Mouse (Mus musculus) erythroblast, adult 5-6 weeks (primary cell): ENCODE results near the gene Ulk4. TPM values are rescaled to one million over a fixed set of nuclear protein-coding genes. Genes with fewer than 3 reads are reported as not detected.
A peak's percentile ranks its signal among the peaks of the same experiment; 100 is the strongest.
"Not testable (repeated sequence)": the region's sequence is repeated elsewhere in the genome, so short reads cannot be mapped to it uniquely, and the experiment has no call there.

Source experiments
- ATAC-seq: replicated peaks from 2 replicates; pipeline ENCODE4 v1.8.0; 2016; ENCODE audit warnings: moderate number of reproducible peaks, mild to moderate bottlenecking, moderate TSS enrichment, inconsistent platforms; ENCODE audit not compliant: poor library complexity, low FRiP score, severe bottlenecking
- total RNA-seq, 2 experiments: library from RNA; stranded (forward) in 1 of 2; stranded (reverse) in 1 of 2; fragments of 150-400 nt in 1 of 2; fragments of 200-764, 138-1000 nt in 1 of 2; gene quantifications; 2 replicates each; pipeline versions ENCODE4 v1.2.3 to v1.2.4; 2015 to 2017; ENCODE audit warnings: low replicate concordance in 2 of 2

Ulk4 gene
- total RNA-seq, 2 experiments from 2014 or later, result 0.34 TPM; not detected in 1

DNA sequence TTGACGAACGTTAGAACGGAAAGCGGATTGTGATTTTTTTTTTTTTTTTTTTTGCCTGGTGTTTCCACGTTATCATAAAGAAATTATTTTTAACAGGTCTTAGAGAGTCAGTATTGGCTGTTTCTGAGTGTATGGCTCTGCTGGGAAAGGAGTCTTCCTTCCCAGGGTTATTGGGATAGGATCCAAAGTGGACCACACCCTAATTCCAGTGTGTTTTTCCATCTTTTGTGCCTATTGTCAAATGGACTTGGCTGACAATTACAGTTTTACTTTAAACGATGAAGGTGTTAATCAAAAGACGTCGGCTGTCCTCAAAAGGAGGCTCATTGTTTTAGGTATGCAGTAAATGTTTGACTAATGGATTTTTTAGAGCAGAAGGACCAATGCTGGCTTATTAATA is 346.2 kb downstream of the Ulk4 start:
- no peak for ATAC-seq

DNA sequence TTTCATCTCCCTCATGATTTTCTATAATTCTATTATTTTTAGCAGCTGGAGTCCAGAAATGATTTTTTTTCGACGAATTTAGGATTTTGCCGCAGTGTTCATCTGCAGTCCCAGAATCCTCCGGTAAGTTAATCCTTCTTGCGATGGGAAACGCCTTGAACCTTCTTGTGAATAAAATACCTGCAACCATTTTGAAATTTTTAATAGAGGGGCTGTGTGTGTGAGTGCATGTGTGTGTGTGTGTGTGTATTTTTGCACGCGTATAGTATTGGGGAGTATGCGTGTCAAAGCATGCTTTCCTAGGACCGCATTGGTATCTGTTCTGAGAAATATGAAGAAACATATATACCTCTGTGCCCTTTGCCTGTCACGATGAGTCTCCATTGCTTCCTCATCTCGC is 347.0 kb downstream of the Ulk4 start:
- ATAC-seq, result no peak

DNA sequence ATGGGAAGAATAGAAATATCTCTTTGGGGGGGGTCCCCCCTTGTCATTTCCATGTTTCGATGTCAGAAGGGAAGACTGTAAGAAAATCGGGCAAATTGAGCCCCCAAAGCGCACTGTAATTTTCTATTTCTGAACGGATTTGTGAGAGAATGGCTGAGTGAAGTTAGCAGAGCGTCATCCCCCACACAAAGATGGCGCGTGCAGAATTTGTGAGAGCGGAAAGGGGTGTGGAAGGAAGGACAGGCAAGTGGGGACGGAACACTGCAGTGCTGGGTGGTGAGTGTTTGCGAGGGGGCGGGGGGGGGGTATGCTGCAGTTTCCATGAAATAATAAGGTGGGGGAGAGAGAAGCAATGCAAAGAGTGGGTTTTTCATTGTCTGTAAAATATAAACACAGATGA is 347.9 kb downstream of the Ulk4 start, which contains the start of gene Ctnnb1:
Gene Ctnnb1 (plus strand): TSS at position 136 of the 400 bp plus-strand sequence.
- ATAC-seq, result no peak

DNA sequence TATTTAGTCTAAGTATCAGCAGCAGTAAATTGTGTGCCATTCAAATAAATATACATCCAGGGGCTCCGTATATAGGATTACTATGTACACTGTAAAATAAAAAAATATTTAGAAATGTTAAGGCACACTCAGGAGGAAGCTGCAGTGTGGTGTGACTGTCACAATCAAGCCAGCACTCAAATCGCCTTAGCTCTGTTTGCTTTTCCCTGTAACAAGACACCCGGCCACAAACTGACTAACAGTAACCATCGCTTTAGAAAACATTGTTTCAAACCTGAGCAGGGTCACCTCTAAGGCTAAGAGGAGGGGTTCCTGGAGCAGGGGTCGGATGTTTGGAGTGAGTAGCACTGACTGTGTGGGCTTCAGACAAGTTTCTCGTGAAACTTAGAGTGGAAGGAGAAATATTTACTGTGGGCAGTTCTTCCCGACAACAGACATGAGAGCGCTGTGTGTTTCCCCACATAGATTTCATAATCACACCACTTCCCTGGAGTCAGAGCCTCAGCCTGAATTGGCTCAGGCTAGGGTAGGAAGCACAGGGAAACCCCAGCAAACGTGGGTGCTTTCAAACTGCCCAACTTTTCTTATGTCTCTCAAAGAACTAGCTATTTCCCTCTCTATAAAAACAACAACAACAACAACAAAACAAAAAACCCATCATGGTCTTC is 349.9 kb downstream of the Ulk4 start:
- ATAC-seq, result no peak

DNA sequence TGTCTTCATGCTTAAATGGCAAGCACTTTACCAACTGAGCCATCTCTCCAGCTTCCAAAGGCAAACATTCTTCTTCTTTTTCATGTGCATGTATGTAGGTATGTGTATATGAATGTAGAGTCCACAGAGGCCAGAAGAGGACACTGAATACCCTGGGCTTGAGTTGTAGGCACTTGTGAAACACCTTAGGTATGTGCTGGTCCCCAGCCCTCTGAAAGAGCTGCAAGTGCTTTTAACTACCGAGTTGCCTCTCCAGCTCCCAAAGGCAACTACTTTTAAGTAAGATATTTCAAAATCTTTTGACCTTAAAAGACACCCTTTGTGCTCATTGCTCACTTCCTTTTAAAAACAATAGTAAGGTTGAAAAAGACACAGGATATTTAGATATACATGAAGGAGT is 350.9 kb downstream of the Ulk4 start:
- no peak for ATAC-seq

DNA sequence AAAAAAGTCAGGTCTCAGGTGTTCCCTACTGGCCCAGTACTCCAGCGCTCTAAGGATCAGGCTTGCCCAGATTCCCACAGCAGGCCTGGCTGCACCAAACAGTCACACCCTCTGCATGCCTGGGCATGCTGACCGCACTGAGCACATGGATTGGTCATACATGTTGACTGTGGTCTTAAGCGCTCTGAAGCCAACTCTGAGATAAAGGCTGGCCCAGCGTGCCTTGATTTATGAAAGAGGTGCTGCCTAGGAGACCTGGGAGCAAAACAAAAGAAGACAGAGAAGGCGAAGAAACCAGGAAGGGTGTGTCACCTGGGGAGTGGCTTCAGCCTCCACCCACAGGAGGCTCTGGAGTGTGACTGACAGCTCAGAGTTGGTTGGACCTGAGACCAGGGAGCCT is 357.9 kb downstream of the Ulk4 start:
- no peak for ATAC-seq

DNA sequence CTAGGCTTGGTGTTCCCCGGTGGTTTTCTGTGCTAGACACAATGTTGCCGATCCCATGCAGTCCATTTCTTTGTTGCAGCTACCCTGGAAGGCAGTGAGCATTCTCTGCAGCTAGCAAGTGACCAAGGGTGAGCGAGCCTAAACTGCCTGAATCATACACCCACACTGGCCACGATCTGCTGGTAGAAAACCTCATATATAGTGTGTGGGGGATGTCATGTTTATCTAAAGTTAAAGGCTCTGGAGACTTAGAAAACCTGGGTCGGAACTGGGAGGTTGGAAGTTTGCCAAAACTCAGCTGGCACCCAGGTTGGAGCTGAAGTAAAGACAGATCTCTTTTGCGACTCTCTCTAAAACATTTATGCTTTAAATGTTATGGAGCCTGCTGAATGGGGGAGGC is 358.4 kb downstream of the Ulk4 start:
- no peak for ATAC-seq

DNA sequence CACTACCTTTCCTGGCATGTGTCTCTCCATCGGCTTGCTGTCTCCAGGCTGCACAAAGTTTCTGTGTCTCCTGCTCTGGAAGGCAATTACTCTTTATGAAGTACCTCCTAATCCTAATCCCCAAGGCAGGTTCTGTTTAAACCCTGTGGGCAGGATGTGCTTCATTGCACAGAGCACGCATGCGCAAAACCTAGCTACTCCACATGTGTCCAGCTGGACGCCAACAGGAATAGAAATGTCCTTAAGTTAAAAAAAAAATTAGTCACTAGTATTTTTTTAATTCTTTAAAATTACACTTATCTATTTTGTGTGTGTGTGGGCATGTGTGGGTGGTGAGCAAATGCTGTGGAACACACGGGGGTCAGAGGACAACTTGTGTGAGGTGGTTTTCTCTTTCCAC is 358.8 kb downstream of the Ulk4 start:
- no peak for ATAC-seq

DNA sequence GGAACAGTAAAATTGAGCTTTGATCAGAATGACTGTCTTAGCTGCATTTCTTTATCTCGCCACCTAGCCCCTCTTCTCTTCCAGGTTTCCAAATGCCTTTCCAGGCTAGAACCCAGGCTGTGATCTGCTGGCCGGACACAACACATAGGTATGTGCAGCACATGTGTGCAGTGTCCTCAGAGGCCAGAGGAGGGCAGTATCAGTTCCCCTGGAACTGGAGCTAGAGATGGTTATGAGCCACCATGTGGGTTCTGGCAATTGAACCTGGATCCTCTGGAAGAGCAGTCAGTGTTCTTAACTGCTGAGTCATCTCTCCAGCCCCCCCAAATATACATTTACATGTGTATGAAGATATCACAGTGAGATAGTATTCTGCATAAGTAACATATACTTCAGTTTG is 359.4 kb downstream of the Ulk4 start:
- not testable (repeated sequence) for ATAC-seq

DNA sequence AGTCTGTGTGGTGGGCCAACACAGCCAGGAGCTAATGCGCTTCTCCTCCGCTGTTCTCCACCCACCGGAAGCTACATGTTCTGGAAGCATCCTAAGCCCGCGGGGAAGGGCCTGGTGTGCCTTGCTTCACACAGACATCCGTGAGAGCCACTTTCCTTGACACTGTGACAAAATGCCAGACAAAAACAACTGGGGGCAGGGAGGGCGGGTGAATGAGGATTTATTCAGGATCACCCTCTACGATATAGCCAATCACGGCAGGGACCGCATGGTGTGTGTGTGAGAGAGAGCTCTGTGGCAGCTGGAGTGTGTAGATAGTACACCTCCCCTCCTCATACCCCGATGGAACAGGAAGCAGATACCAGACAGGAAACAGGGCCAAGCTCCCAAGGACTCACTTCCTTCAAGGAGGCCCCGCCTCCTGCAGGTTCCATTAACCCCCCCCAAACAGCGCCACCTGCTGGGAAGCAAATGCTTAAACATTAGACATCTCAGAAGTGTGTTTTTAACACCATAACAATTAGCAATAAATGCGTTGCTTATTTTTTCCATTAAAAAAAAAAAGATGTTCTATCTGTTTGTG is 362.0 kb downstream of the Ulk4 start:
- ATAC-seq, result peak; percentile 65

DNA sequence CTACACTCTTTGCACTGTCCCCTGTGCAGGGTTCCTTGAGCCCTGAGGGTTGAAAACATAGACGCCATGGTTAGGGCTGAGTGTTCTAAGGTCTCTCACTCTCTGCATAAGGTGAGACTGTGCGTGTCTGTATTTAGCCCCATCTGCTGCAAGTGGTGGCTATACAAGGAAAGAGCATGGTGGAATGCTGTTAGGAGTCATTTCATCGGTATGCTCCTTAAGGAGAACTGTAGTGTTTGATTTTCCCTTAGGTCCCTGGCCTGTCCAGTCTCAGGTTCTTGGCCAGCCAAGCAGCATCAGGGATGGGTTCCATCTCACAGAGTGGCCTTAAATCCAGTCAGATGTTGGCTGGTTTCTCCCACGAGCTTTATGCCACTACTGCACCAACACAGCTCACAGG is 362.6 kb downstream of the Ulk4 start:
- no peak for ATAC-seq

DNA sequence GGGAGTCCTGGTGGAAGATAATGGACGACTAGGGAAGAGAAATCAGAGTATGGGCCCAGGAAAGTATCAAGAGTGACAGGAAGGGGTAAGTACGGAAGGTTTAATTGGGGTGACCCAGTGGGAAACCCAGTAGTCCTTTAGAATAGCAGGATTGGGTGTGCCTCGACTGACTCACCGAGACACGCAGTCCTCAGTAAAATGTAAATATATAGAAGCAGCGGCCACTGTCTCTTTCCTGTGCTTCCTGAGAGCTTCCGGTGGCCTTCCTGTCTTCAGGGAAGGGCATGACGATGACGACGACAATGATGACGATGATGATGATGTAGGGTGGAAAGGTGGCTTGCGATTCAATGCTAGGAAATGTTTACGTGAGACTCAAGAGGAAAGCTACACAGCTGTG is 363.8 kb downstream of the Ulk4 start:
- ATAC-seq, result no peak

DNA sequence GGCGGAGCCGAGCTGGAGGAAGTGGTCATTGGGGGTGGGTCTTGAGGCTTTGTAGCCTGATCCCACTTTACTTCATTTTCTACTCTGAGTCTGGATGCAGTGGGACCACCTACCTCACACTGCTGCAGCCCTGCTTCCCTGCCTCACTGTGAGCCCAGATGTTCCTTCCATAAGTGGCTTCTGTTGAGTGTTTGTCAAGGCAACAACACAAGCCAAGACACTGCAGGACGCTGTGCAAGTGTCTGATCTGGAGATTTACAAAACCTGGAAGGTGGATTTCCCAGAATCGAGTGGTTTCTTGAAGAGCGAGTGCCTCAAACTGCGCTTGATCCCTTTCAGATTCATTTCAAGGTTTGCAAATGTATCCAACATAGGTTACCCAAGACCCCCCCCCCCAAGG is 368.5 kb downstream of the Ulk4 start:
- ATAC-seq, result no peak

Other genes with a start within 250 kb of the Ulk4 start
- 5.0 and 36.9 TPM in 2 replicates for gene Trak1, start 20.3 kb upstream of the Ulk4 start, total RNA-seq (2015; ENCODE audit: low replicate concordance)
- 3.0 and 6.7 TPM in 2 replicates for gene Trak1, start 20.3 kb upstream of the Ulk4 start, total RNA-seq (2017; ENCODE audit: low replicate concordance)
- not detected in 2 replicates for gene Cck, start 218.5 kb upstream of the Ulk4 start, total RNA-seq (2015; ENCODE audit: low replicate concordance)
- gene Cck, start 218.5 kb upstream of the Ulk4 start, total RNA-seq (2017; ENCODE audit: low replicate concordance), result not detected in 2 replicates